Mouse (Mus musculus): ENCODE results near the gene Rasgef1b. TPM values are rescaled to one million over a fixed set of nuclear protein-coding genes. Genes with fewer than 3 reads are reported as not detected.

Rasgef1b gene
- polyA plus RNA-seq, 1 experiment = 4.5 TPM

GRCm38 (mm10) chr5:99214400-99214799 is 514.5 kb downstream of the Rasgef1b start:
- no peak for DNase-seq
- WGBS = 77% methylated on average over 6 of the region's 6 CpGs

GRCm38 (mm10) chr5:99213211-99213610 is 515.7 kb downstream of the Rasgef1b start:
- 95% methylated on average over 6 of the region's 6 CpGs for WGBS
- Histone ChIP-seq H3K4me1 (replicated peaks; ENCODE audit: control insufficient read depth, insufficient read depth, low read length) (no peaks in the 10 kb centered on the region), H3K36me3 (ENCODE audit: control insufficient read depth, insufficient read depth, low read length) (no peaks in the 10 kb centered on the region), H3K27me3 (ENCODE audit: control insufficient read depth, insufficient read depth, low read length) (no peaks in the 10 kb centered on the region), H3K27ac (ENCODE audit: control insufficient read depth, insufficient read depth, low read length) (no peak overlapping the region), H3K4me3 (ENCODE audit: control insufficient read depth, insufficient read depth, low read length) (no peak overlapping the region)
- TF ChIP-seq POLR2A (IDR thresholded peaks at IDR 0.05; ENCODE audit: control insufficient read depth, extremely low read depth, insufficient read depth, low read length, poor library complexity) (no peak), CTCF (IDR thresholded peaks at IDR 0.05; ENCODE audit: borderline replicate concordance, control insufficient read depth, extremely low read depth, insufficient read depth, low read length, poor library complexity) (no peak)
- DNase-seq = no peak

More at GRCm38 (mm10) chr5:99214400-99214799, 514.5 kb downstream of the Rasgef1b start:
- Histone ChIP-seq H3K27ac (ENCODE audit: control insufficient read depth, insufficient read depth, low read length) (no peak overlapping the region), H3K27me3 (ENCODE audit: control insufficient read depth, insufficient read depth, low read length) (no peaks in the 10 kb centered on the region), H3K4me1 (replicated peaks; ENCODE audit: control insufficient read depth, insufficient read depth, low read length) (no peaks in the 10 kb centered on the region), H3K36me3 (ENCODE audit: control insufficient read depth, insufficient read depth, low read length) (no peaks in the 10 kb centered on the region), H3K4me3 (ENCODE audit: control insufficient read depth, insufficient read depth, low read length) (no peak overlapping the region)
- no peak for TF ChIP-seq POLR2A (IDR thresholded peaks at IDR 0.05; ENCODE audit: control insufficient read depth, extremely low read depth, insufficient read depth, low read length, poor library complexity)

DNA sequence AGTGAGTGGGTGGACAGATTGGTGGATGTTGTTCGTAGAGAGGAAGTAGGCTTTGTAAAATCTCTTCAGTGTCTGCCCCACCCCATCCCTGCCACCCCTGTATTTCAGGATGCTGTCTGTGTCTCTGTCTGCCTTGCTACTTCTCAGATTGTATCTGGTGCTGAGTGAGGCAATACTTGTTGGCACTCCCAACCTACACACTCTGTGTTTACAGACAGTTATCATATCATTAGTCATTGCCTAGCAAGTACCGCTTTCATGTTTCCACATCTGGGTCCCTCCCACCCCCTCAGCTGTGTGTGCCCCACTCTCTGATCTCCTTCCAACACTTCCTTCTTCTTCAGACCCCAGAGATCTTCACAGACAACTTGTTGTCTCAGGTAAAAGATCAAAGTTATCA is 525.4 kb downstream of the Rasgef1b start:
- TF ChIP-seq CTCF (IDR thresholded peaks at IDR 0.05; ENCODE audit: borderline replicate concordance, control insufficient read depth, extremely low read depth, insufficient read depth, low read length, poor library complexity) = no peak
- no peak for TF ChIP-seq POLR2A (IDR thresholded peaks at IDR 0.05; ENCODE audit: control insufficient read depth, extremely low read depth, insufficient read depth, low read length, poor library complexity)
- no peaks in the 10 kb centered on the region for H3K4me1 ChIP-seq (replicated peaks; ENCODE audit: control insufficient read depth, insufficient read depth, low read length)
- WGBS = 50% methylated on average over 2 of the region's 2 CpGs
- DNase-seq = no peak
- no peaks in the 10 kb centered on the region for H3K36me3 ChIP-seq (ENCODE audit: control insufficient read depth, insufficient read depth, low read length)
- H3K27ac ChIP-seq (ENCODE audit: control insufficient read depth, insufficient read depth, low read length) = no peak overlapping the region
- no peak overlapping the region for H3K4me3 ChIP-seq (ENCODE audit: control insufficient read depth, insufficient read depth, low read length)
- no peaks in the 10 kb centered on the region for H3K27me3 ChIP-seq (ENCODE audit: control insufficient read depth, insufficient read depth, low read length)

- Histone ChIP-seq H3K4me3 (ENCODE audit: control insufficient read depth, insufficient read depth, low read length) (no peak overlapping the region), H3K36me3 (ENCODE audit: control insufficient read depth, insufficient read depth, low read length) (no peaks in the 10 kb centered on the region), H3K4me1 (replicated peaks; ENCODE audit: control insufficient read depth, insufficient read depth, low read length) (no peaks in the 10 kb centered on the region), H3K27ac (ENCODE audit: control insufficient read depth, insufficient read depth, low read length) (no peak overlapping the region), H3K27me3 (ENCODE audit: control insufficient read depth, insufficient read depth, low read length) (no peaks in the 10 kb centered on the region)
- TF ChIP-seq CTCF (IDR thresholded peaks at IDR 0.05; ENCODE audit: borderline replicate concordance, control insufficient read depth, extremely low read depth, insufficient read depth, low read length, poor library complexity) (no peak), POLR2A (IDR thresholded peaks at IDR 0.05; ENCODE audit: control insufficient read depth, extremely low read depth, insufficient read depth, low read length, poor library complexity) (no peak)
- WGBS = 53% methylated on average over 15 of the region's 15 CpGs
- DNase-seq = peak; percentile 29
Observed at GRCm38 (mm10) chr5:99202074-99202837, 526.6 kb downstream of the Rasgef1b start.

- Histone ChIP-seq H3K27ac (ENCODE audit: control insufficient read depth, insufficient read depth, low read length) (no peak overlapping the region), H3K4me3 (ENCODE audit: control insufficient read depth, insufficient read depth, low read length) (no peak overlapping the region), H3K4me1 (replicated peaks; ENCODE audit: control insufficient read depth, insufficient read depth, low read length) (no peaks in the 10 kb centered on the region), H3K27me3 (ENCODE audit: control insufficient read depth, insufficient read depth, low read length) (no peaks in the 10 kb centered on the region), H3K36me3 (ENCODE audit: control insufficient read depth, insufficient read depth, low read length) (no peaks in the 10 kb centered on the region)
- TF ChIP-seq POLR2A (IDR thresholded peaks at IDR 0.05; ENCODE audit: control insufficient read depth, extremely low read depth, insufficient read depth, low read length, poor library complexity) = no peak
- no peak for TF ChIP-seq CTCF (IDR thresholded peaks at IDR 0.05; ENCODE audit: borderline replicate concordance, control insufficient read depth, extremely low read depth, insufficient read depth, low read length, poor library complexity)
- WGBS = over 99% methylated on average over 5 of the region's 5 CpGs
- no peak for DNase-seq
Observed at GRCm38 (mm10) chr5:99195436-99195835, 533.4 kb downstream of the Rasgef1b start.

DNA sequence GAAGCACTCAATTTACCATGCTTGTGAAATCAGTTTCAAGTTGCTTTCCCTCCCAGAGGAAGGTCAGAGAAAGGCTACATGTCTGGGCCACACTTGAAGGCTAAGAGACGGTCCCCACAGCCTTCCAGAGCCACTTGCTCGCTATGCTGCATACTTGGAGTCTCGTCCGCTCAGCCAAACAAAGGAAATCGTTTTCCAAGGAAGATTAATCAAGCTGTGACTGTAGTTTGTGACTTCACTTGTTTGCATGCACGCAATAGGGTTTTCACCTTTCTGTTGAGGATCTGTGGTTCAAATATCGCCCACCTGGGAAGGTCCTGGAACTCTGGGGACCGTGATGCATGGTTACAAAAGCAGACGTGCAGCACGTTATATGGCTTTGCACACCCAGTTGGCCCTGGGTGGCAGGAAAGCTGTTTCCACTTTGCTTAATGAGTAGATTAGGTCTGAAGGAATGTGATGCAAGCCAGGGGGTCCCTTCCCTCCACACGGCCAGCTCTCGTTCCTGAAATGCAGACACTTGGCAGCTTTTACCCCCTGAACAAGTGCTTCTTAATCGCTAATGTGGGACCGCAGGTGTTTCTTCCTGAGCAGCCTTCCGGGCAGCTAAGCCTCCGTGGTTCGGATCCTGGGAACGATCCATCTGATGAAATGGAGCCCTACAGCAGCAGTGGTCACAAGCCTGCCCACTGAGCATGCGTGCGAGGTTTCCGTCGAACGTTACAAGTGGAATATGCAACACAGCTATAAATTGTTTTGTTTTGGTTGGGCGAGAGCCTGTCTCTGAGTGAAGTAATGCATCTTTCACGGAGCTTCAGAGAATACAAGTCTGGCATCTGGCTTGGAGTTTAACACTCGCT is 537.7 kb downstream of the Rasgef1b start:
- no peak for TF ChIP-seq CTCF (IDR thresholded peaks at IDR 0.05; ENCODE audit: borderline replicate concordance, control insufficient read depth, extremely low read depth, insufficient read depth, low read length, poor library complexity)
- TF ChIP-seq POLR2A (IDR thresholded peaks at IDR 0.05; ENCODE audit: control insufficient read depth, extremely low read depth, insufficient read depth, low read length, poor library complexity) = no peak
- H3K4me3 ChIP-seq (ENCODE audit: control insufficient read depth, insufficient read depth, low read length) = no peak overlapping the region
- H3K36me3 ChIP-seq (ENCODE audit: control insufficient read depth, insufficient read depth, low read length) = no peaks in the 10 kb centered on the region
- no peak overlapping the region for H3K27ac ChIP-seq (ENCODE audit: control insufficient read depth, insufficient read depth, low read length)
- no peaks in the 10 kb centered on the region for H3K27me3 ChIP-seq (ENCODE audit: control insufficient read depth, insufficient read depth, low read length)
- no peaks in the 10 kb centered on the region for H3K4me1 ChIP-seq (replicated peaks; ENCODE audit: control insufficient read depth, insufficient read depth, low read length)
- 76% methylated on average over 26 of the region's 26 CpGs for WGBS
- DNase-seq = no peak
